Comparison of ENCODE assay signal across 11 mouse cellular contexts in genomic region chr16:73108021-73108452, GRCm38 (mm10).
DNase-seq lines count a peak whose midpoint lies in the region; ATAC-seq and TF ChIP-seq lines count a peak whose summit lies in the region.
"Had no signal": no experiment of that assay in that cellular context is flagged by ENCODE, and none has a peak within 500 bp of the region (broad histone marks: within the 10 kb centered on the region; RNA-seq: fewer than 3 reads in every experiment).

No protein-coding gene starts in this region.

- no peaks in the 10 kb centered on the region for H3K9me3 ChIP-seq in forebrain, embryonic 11.5 days (ENCODE audit: control insufficient read depth, low read length)
- no peaks in the 10 kb centered on the region for H3K9me3 ChIP-seq in forebrain, embryonic 10.5 days
- H3K9me3 ChIP-seq in forebrain, postnatal 0 days (ENCODE audit: low read length) = no peaks in the 10 kb centered on the region
- H3K9me3 ChIP-seq in midbrain, embryonic 15.5 days = no peaks in the 10 kb centered on the region
- H3K9me3 ChIP-seq: limb, embryonic 13.5 days had no signal

- H3K27ac ChIP-seq in forebrain, embryonic 11.5 days (ENCODE audit: low read depth, low read length) = no peak overlapping the region
- H3K27ac ChIP-seq in forebrain, embryonic 10.5 days = no peak overlapping the region
- no peak overlapping the region for H3K27ac ChIP-seq in cerebellum, adult 2 months (ENCODE audit: insufficient read depth, low read length)
- H3K27ac ChIP-seq in forebrain, postnatal 0 days (ENCODE audit: low read depth, low read length) = no peak overlapping the region
- 0 out of 2 replicates have a peak overlapping the region, but pooled peaks have one; percentile 25 for H3K27ac ChIP-seq in midbrain, embryonic 15.5 days
- H3K27ac ChIP-seq: limb, embryonic 13.5 days had no signal

- no peaks in the 10 kb centered on the region for H3K4me1 ChIP-seq in forebrain, embryonic 11.5 days (replicated peaks; ENCODE audit: control insufficient read depth, insufficient read depth, low read length)
- peaks cover 9% of the 10 kb centered on the region for H3K4me1 ChIP-seq in forebrain, embryonic 10.5 days
- peaks cover 4% of the 10 kb centered on the region for H3K4me1 ChIP-seq in cerebellum, adult 2 months (ENCODE audit: control insufficient read depth, insufficient read depth, low read length)
- H3K4me1 ChIP-seq in forebrain, postnatal 0 days (ENCODE audit: insufficient read depth) = no peaks in the 10 kb centered on the region
- peaks cover 18% of the 10 kb centered on the region; the same call in 1 of the 2 replicates for H3K4me1 ChIP-seq in midbrain, embryonic 15.5 days

- H3K36me3 ChIP-seq in forebrain, embryonic 11.5 days (ENCODE audit: control insufficient read depth, insufficient read depth, low read length) = no peaks in the 10 kb centered on the region
- no peaks in the 10 kb centered on the region for H3K36me3 ChIP-seq in forebrain, embryonic 10.5 days (replicated peaks)
- no peaks in the 10 kb centered on the region for H3K36me3 ChIP-seq in forebrain, postnatal 0 days (ENCODE audit: insufficient read depth)
- no peaks in the 10 kb centered on the region for H3K36me3 ChIP-seq in midbrain, embryonic 15.5 days (replicated peaks)
- H3K36me3 ChIP-seq: limb, embryonic 13.5 days had no signal

- DNase-seq in forebrain, embryonic 11.5 days (ENCODE audit: low spot score) = no peak
- DNase-seq in forebrain, embryonic 10.5 days (ENCODE audit: extremely low spot score, low spot score) = no peak
- DNase-seq in cerebellum, adult 2 months = peak; percentile 47 to 71
- DNase-seq in forebrain, postnatal 0 days = peak; percentile 73
- no peak for DNase-seq in gastrocnemius, adult 18-20 months (ENCODE audit: low spot score)
- DNase-seq in c-Kit-positive CD71-positive TER-119-positive erythroid progenitor cells, embryonic 14.5 days (ENCODE audit: low spot score) = no peak
- DNase-seq in thymus, postnatal 10 days (ENCODE audit: low spot score in 2 of 2) = no peak
- DNase-seq: lung, embryonic 14.5 days had no signal

- H3K9ac ChIP-seq in forebrain, embryonic 11.5 days (ENCODE audit: low read length) = no peak overlapping the region
- no peak overlapping the region for H3K9ac ChIP-seq in forebrain, postnatal 0 days
- H3K9ac ChIP-seq in midbrain, embryonic 15.5 days = no peak overlapping the region
- H3K9ac ChIP-seq: limb, embryonic 13.5 days; lung, embryonic 14.5 days had no signal

- 54% methylated on average over 7 of the region's 7 CpGs for WGBS in forebrain, embryonic 11.5 days
- WGBS in forebrain, embryonic 10.5 days = 71% methylated on average over 7 of the region's 7 CpGs
- WGBS in cerebellum, adult 2 months = 3% methylated on average over 7 of the region's 7 CpGs
- 25% methylated on average over 7 of the region's 7 CpGs for WGBS in forebrain, postnatal 0 days
- WGBS in midbrain, embryonic 15.5 days = 40% methylated on average over 7 of the region's 7 CpGs

- no peak overlapping the region for H3K4me3 ChIP-seq in forebrain, embryonic 11.5 days (ENCODE audit: low read depth, low read length)
- H3K4me3 ChIP-seq in forebrain, embryonic 10.5 days = no peak overlapping the region
- peak overlapping the region; percentile 28 for H3K4me3 ChIP-seq in cerebellum, adult 2 months (replicated peaks; ENCODE audit: insufficient read depth, low read depth, low read length)
- H3K4me3 ChIP-seq in forebrain, postnatal 0 days (ENCODE audit: low read depth, low read length) = no peak overlapping the region
- no peak overlapping the region for H3K4me3 ChIP-seq in midbrain, embryonic 15.5 days
- H3K4me3 ChIP-seq: limb, embryonic 13.5 days had no signal

- no peak for TF ChIP-seq POLR2A in cerebellum, adult 2 months (IDR thresholded peaks at IDR 0.05; ENCODE audit: borderline replicate concordance, insufficient read depth, low read length)

- peak; percentile 66 for ATAC-seq in forebrain, embryonic 11.5 days (replicated peaks; ENCODE audit: low FRiP score)
- peak; percentile 86 for ATAC-seq in forebrain, postnatal 0 days
- ATAC-seq in midbrain, embryonic 15.5 days (replicated peaks) = peak; percentile 83
- ATAC-seq: intestine, postnatal 0 days had no signal

- H3K4me2 ChIP-seq in forebrain, embryonic 11.5 days (ENCODE audit: low read depth, low read length, severe bottlenecking) = no peak overlapping the region
- peak overlapping the region; percentile 29 for H3K4me2 ChIP-seq in forebrain, postnatal 0 days (ENCODE audit: low read depth)
- H3K4me2 ChIP-seq in midbrain, embryonic 15.5 days = peak overlapping the region; percentile 16; the same call in 1 of the 2 replicates
- H3K4me2 ChIP-seq: limb, embryonic 13.5 days; lung, embryonic 14.5 days had no signal

- no peaks in the 10 kb centered on the region for H3K27me3 ChIP-seq in forebrain, embryonic 11.5 days (ENCODE audit: control insufficient read depth, insufficient read depth, low read length)
- H3K27me3 ChIP-seq in forebrain, embryonic 10.5 days (ENCODE audit: poor library complexity, severe bottlenecking) = no peaks in the 10 kb centered on the region
- H3K27me3 ChIP-seq in cerebellum, adult 2 months (ENCODE audit: control insufficient read depth, insufficient read depth, low read length) = no peaks in the 10 kb centered on the region
- H3K27me3 ChIP-seq in forebrain, postnatal 0 days (ENCODE audit: insufficient read depth, low read length) = no peaks in the 10 kb centered on the region
- no peaks in the 10 kb centered on the region for H3K27me3 ChIP-seq in midbrain, embryonic 15.5 days (replicated peaks)
- H3K27me3 ChIP-seq: limb, embryonic 13.5 days had no signal

- no peak for TF ChIP-seq CTCF in cerebellum, adult 2 months (IDR thresholded peaks at IDR 0.05; ENCODE audit: borderline replicate concordance, insufficient read depth, low read depth, low read length)
- TF ChIP-seq CTCF in forebrain, postnatal 0 days (IDR thresholded peaks at IDR 0.05; ENCODE audit: low read depth) = no peak; the same call in 1 of the 2 replicates

Comparison
In these comparisons a context has a peak if more than half of its experiments do, and no peak if none do; other contexts are left out.
1. DNase-seq: peak in cerebellum, adult 2 months (2 of 2) and forebrain, postnatal 0 days (single experiment); none in forebrain, embryonic 11.5 days (single experiment), forebrain, embryonic 10.5 days (single experiment), gastrocnemius, adult 18-20 months (single experiment), c-Kit-positive CD71-positive TER-119-positive erythroid progenitor cells, embryonic 14.5 days (single experiment) and thymus, postnatal 10 days (0 of 2).
2. Peak in every context shown above with its lines, with median percentiles within 50 percentile points of each other: ATAC-seq.